Mouse (Mus musculus) urinary bladder, adult 2 months (tissue): ENCODE measurements around the gene Hnrnpc. TPM values are rescaled to one million over a fixed set of nuclear protein-coding genes. Genes with fewer than 3 reads are reported as not detected.

Source experiments
- DNase-seq: peaks from one replicate; pipeline ENCODE4 v3.0.0; 2022; ENCODE audit warnings: low spot score
- polyA plus RNA-seq: library from polyadenylated mRNA; depleted of rRNA; stranded (reverse); fragments of >200 nt; gene quantifications from 2 replicates; pipeline ENCODE4 v1.2.3, GENCODE M21; 2012; rRNA removed

Hnrnpc gene
- polyA plus RNA-seq, 1 experiment = 214 TPM

DNA sequence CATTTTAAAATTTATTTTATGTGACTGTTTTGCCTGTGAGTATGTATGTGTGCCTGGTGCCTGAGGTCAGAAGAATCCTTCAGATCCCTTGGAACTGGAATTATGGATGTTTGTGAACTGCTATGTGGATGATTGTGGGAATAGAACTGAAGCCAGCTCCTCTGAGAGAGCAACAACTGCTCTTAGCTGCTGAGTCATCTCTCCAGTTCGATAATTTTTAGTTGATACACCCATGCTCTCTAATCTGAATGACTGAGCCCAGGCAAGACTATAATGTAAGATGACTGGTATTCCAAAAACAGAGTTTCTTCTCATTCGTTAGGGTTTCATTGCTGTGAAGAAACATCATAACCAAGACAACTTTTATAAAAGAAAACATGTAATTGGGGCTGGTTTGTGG lies 79.7 kb downstream of the Hnrnpc start:
- DNase-seq = no peak

Other genes starting within 250 kb of the Hnrnpc start
- 35.8 and 40.5 TPM in 2 replicates for gene Mettl17, start 219.2 kb downstream of the Hnrnpc start, polyA plus RNA-seq
- 1.2 and 2.0 TPM in 2 replicates for gene Slc39a2, start 211.1 kb downstream of the Hnrnpc start, polyA plus RNA-seq
- 393 and 417 TPM in 2 replicates for gene Ndrg2, start 189.9 kb downstream of the Hnrnpc start, polyA plus RNA-seq
- gene Tppp2, start 185.6 kb downstream of the Hnrnpc start, polyA plus RNA-seq = 0.11 TPM in 1 of 2 replicates, not detected in the other
- gene Rnase13, start 181.3 kb downstream of the Hnrnpc start, polyA plus RNA-seq = 0.75 and 1.0 TPM in 2 replicates
- gene Arhgef40, start 119.3 kb downstream of the Hnrnpc start, polyA plus RNA-seq = 44.4 and 53.8 TPM in 2 replicates
- 1.1 and 1.5 TPM in 2 replicates for gene Tmem253, start 88.4 kb downstream of the Hnrnpc start, polyA plus RNA-seq
- gene Zfp219, start 83.3 kb downstream of the Hnrnpc start, polyA plus RNA-seq = 105 and 107 TPM in 2 replicates
- gene Olfr221, start 61.6 kb downstream of the Hnrnpc start, polyA plus RNA-seq = not detected in 2 replicates
- 1.8 and 2.5 TPM in 2 replicates for gene Rpgrip1, start 6.7 kb upstream of the Hnrnpc start, polyA plus RNA-seq
- gene Supt16, start 93.4 kb upstream of the Hnrnpc start, polyA plus RNA-seq = 20.3 and 26.8 TPM in 2 replicates
- gene Chd8, start 153.8 kb upstream of the Hnrnpc start, polyA plus RNA-seq = 47.8 and 51.2 TPM in 2 replicates
- 27.8 and 29.3 TPM in 2 replicates for gene Tox4, start 175.1 kb upstream of the Hnrnpc start, polyA plus RNA-seq
- gene Rab2b, start 175.5 kb upstream of the Hnrnpc start, polyA plus RNA-seq = 17.5 and 18.1 TPM in 2 replicates
- gene Mettl3, start 201.1 kb upstream of the Hnrnpc start, polyA plus RNA-seq = 32.9 and 36.4 TPM in 2 replicates
- gene Sall2, start 224.7 kb upstream of the Hnrnpc start, polyA plus RNA-seq = 6.3 and 8.1 TPM in 2 replicates